Mouse (Mus musculus) CD8-positive naive resting alpha-beta T cell, adult 2 months (primary cell): Measurements from ENCODE around the gene Olfr494.

Experiments
- DNase-seq, 2 experiments: peaks; one replicate each; pipeline ENCODE4 v3.0.0; 2022; ENCODE audit warnings: low read depth in 2 of 2, low spot score in 2 of 2

Gene Olfr494

GRCm38 (mm10) chr7:108365035-108365434 lies at the start of gene Olfr494:
Gene Olfr494 (plus strand): TSS chr7:108365335.
- no peak for DNase-seq

DNA sequence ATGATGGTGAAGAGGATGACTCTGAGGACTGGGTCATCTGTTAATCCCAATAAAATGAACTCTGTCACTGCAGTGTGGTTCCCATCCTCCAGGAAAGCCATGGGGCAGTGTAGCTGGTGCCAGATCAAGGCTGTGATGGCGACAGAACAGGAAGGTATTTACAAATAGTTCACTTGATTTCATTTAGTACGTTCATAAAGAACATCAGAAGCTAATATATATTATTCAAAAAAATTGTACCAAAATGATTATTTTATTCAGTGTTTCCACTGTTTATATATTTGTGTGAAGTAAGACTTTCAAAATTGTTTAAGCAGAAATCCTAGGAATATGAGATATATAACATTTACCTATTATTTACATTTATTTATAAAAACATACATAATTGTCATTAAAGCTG lies 41.6 kb upstream of the Olfr494 start, which contains the start of gene Olfr492:
Gene Olfr492, minus strand, starts transcription at position 101 of the 400 bp plus-strand sequence.
- DNase-seq, result no peak

DNA sequence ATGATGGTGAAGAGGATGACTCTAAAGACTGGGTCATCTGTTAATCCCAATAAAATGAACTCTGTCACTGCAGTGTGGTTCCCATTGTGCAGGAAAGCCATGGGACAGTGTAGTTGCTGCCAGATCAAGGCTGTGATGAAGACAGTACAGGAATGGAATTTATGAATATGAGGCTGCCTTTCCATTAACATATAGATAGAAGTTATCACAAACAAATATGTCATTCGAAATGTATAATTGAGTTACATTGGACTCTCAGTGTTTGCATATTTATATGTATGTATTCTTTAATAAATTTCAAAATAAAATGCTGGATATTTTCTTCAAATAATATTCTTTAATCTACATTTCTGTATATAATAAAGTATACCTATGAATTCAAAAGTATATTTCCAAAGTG lies 18.3 kb upstream of the Olfr494 start, which contains the start of gene Olfr493:
Gene Olfr493, minus strand, starts transcription at position 101 of the 400 bp plus-strand sequence.
- DNase-seq, result no peak

DNA sequence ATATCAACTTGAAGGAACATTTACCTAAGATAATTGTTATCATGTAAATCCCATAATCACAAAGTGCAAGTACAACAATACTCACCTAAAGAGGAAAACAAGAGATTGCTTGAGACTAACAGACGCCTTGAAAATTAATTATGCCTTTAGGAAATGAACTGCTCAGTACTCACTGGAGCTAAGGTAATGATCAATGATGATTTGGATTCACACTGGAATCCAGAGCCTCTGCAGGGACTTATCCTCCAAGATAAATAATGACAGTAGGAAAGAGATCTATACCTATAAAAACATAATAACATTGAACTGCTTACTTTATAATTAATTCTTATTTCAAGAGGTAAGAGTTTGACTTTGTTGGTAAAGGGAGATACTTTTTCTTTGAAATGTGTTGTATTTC lies 27.7 kb downstream of the Olfr494 start, which contains the start of gene Olfr495:
Gene Olfr495, plus strand, starts transcription at position 301 of the 400 bp plus-strand sequence.
- no peak for DNase-seq
